Mouse (Mus musculus) cerebellum, adult 2 months (tissue): ENCODE measurements at regions not wholly inside any gene's neighbourhood (a gene's known extent, or its start where the extent isn't known, plus 50 kb on each side); places are given as distances from the start of the nearest gene placed in this dataset.

Experiments
- CTCF ChIP-seq: fragments of 200-500 bp; IDR thresholded peaks from 2 replicates; pipeline ENCODE4 v1.5.1; 2011; ENCODE audit warnings: low read depth, mild to moderate bottlenecking, control low read depth, low read length, moderate library complexity, borderline replicate concordance; ENCODE audit not compliant: insufficient read depth
- POLR2A ChIP-seq: fragments of 200-500 bp; IDR thresholded peaks from 2 replicates; pipeline ENCODE4 v1.6.1; 2011; ENCODE audit warnings: low read length, control low read depth, borderline replicate concordance; ENCODE audit not compliant: insufficient read depth

DNA sequence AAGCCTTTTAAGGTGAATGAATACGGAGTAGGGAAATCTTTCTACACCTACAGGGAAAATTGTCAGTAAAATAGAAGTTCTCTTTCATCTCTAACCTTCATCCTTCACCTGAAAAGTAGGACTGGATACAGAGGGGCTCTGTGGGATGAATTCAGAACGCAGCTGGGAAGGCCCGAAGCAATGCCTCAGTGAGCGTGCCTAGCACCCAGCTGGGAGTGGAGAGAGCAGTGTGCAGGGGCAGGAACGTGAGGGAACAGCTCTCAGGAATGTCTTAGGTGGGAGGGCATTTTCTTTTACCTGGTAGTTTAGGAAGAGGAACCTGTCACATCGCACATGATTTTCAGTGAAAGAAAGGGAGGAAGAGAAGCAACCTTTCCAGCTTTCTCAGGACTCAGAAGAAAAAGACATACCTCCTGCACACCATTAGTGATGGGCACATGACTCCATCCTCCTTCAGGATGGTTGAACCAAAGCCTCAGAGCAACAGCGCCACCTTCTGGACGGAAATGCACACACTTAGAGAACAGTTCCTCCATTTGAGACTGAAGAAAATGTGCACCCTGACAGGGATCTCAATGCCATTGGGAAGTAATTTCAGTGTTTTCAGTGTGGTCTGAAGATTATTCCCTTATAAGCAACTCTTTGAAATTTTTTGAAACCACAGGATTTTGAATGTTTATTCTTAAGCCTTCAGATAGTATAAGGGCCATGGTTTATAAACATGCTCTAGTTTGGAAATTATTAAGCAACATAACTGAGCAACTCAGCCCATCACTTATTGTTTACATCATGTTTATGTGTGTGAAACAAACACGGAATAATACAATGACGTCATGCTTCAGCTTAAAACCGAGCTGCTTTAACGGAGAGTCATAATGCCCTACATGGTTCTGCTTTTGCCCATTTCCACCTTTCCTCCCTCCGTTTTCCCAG is 68.9 kb downstream of the AI429214 start:
- TF ChIP-seq CTCF (peak; percentile 81), POLR2A (no peak)
